Mouse (Mus musculus): ENCODE results near the gene P2ry10.

GRCm38 (mm10) chrX:107150027-107150426 is 61.7 kb downstream of the P2ry10 start:
- no peak for TF ChIP-seq CTCF (IDR thresholded peaks at IDR 0.05; ENCODE audit: low read depth)
- no peak for TF ChIP-seq EP300 (optimal IDR thresholded peaks at IDR 0.05)

Data from stomach, postnatal 0 days (tissue).